Mouse (Mus musculus) heart, postnatal 0 days (tissue): ENCODE measurements around the gene Rcc1l.

Experiments
- CTCF ChIP-seq: IDR thresholded peaks from 2 replicates; pipeline ENCODE4 v1.5.1; 2016; ENCODE audit warnings: antibody characterized with exemption, control low read depth, low read depth
- EP300 ChIP-seq: IDR thresholded peaks from 2 replicates; pipeline ENCODE4 v1.6.1; 2016; ENCODE audit warnings: antibody characterized with exemption, low read depth

- TF ChIP-seq CTCF (no peak), EP300 (no peak)
Measured at GRCm38 (mm10) chr5:134121893-134122259, 54.7 kb downstream of the Rcc1l start.
